Mouse (Mus musculus) myocyte (in vitro differentiated cells): ENCODE results near the gene Msh4. TPM values are rescaled to one million over a fixed set of nuclear protein-coding genes. Genes with fewer than 3 reads are reported as not detected.

Source experiments
- H3K27me3 ChIP-seq: one replicate; pipeline ENCODE4 v1.6.1; 2011; ENCODE audit not compliant: control insufficient read depth, insufficient read depth, insufficient read length
- H3K36me3 ChIP-seq: one replicate; pipeline ENCODE4 v1.6.1; 2011; ENCODE audit not compliant: control insufficient read depth, insufficient read depth
- H3K4me2 ChIP-seq: one replicate; pipeline ENCODE4 v1.6.1; 2011; ENCODE audit warnings: low read depth, control low read depth
- H3K4me3 ChIP-seq: one replicate; pipeline ENCODE4 v1.5.1; 2011; ENCODE audit warnings: mild to moderate bottlenecking, control low read depth, moderate library complexity
- H3K79me2 ChIP-seq: one replicate; pipeline ENCODE4 v1.6.1; 2011; ENCODE audit not compliant: control insufficient read depth, insufficient read depth
- H3ac ChIP-seq: one replicate; pipeline ENCODE4 v1.6.1; 2011; ENCODE audit not compliant: control insufficient read depth, insufficient read length
- CEBPB ChIP-seq: IDR thresholded peaks from 2 replicates; pipeline ENCODE4 v1.6.1; 2011; ENCODE audit warnings: mild to moderate bottlenecking, moderate library complexity; ENCODE audit not compliant: poor library complexity, insufficient read depth, severe bottlenecking
- E2F4 ChIP-seq: IDR thresholded peaks from one replicate; pipeline ENCODE4 v1.6.1; 2011; ENCODE audit warnings: mild to moderate bottlenecking, control low read depth, moderate library complexity; ENCODE audit not compliant: insufficient read depth
- MAX ChIP-seq: IDR thresholded peaks from one replicate; pipeline ENCODE4 v1.6.1; 2011; ENCODE audit warnings: low read depth, mild to moderate bottlenecking, control low read depth
- MYOD1 ChIP-seq, 3 experiments: IDR thresholded peaks; one replicate each; pipeline ENCODE4 v1.6.1; 2011; ENCODE audit warnings: control low read depth in 2 of 3, low read depth in 2 of 3, mild to moderate bottlenecking in 2 of 3, moderate library complexity in 1 of 3; ENCODE audit not compliant: insufficient read length in 2 of 3, control insufficient read depth in 1 of 3
- MYOG ChIP-seq, 3 experiments: IDR thresholded peaks; one replicate each; pipeline ENCODE4 v1.6.1; 2011; ENCODE audit warnings: control low read depth in 2 of 3, low read depth in 2 of 3, mild to moderate bottlenecking in 2 of 3; ENCODE audit not compliant: insufficient read length in 2 of 3, control insufficient read depth in 1 of 3, insufficient read depth in 1 of 3
- POLR2A ChIP-seq: IDR thresholded peaks from one replicate; pipeline ENCODE4 v1.6.1; 2011; ENCODE audit warnings: low read depth, mild to moderate bottlenecking, control low read depth, moderate library complexity; ENCODE audit not compliant: insufficient read length
- POLR2AphosphoS2 ChIP-seq: IDR thresholded peaks from one replicate; pipeline ENCODE4 v1.6.1; 2011; ENCODE audit warnings: low read depth, control low read depth; ENCODE audit not compliant: insufficient read length
- REST ChIP-seq: IDR thresholded peaks from one replicate; pipeline ENCODE4 v1.6.1; 2011; ENCODE audit warnings: mild to moderate bottlenecking, control low read depth, moderate library complexity; ENCODE audit not compliant: insufficient read depth, insufficient read length
- SRF ChIP-seq: IDR thresholded peaks from one replicate; pipeline ENCODE4 v1.6.1; 2011; ENCODE audit warnings: low read depth; ENCODE audit not compliant: control insufficient read depth, insufficient read length
- TCF12 ChIP-seq: IDR thresholded peaks from one replicate; pipeline ENCODE4 v1.6.1; 2011; ENCODE audit warnings: mild to moderate bottlenecking, control low read depth; ENCODE audit not compliant: poor library complexity, insufficient read depth, severe bottlenecking
- TCF3 ChIP-seq: IDR thresholded peaks from one replicate; pipeline ENCODE4 v1.6.1; 2011; ENCODE audit warnings: low read depth, control low read depth; ENCODE audit not compliant: insufficient read length
- USF1 ChIP-seq: IDR thresholded peaks from one replicate; pipeline ENCODE4 v1.6.1; 2011; ENCODE audit warnings: low read depth, mild to moderate bottlenecking, control low read depth, moderate library complexity
- polyA plus RNA-seq: library from polyadenylated mRNA; unstranded; fragments of >200 nt; fragmentation: generic; extraction: Trizol; gene quantifications from one replicate; pipeline ENCODE4 v1.2.1, GENCODE M21; 2012; ENCODE audit warnings: missing spikeins

The Msh4 gene
- polyA plus RNA-seq, 1 experiment = 0.02 TPM

GRCm38 (mm10) chr3:153901904-153902303, 4.0 kb downstream of the Msh4 start:
- TF ChIP-seq TCF12 (no peak), POLR2AphosphoS2 (no peak), E2F4 (no peak), USF1 (no peak), MYOG (IDR thresholded peaks at IDR 0.05; ENCODE audit: control insufficient read depth in 1 of 3, insufficient read depth in 1 of 3, insufficient read length in 2 of 3, low read depth in 2 of 3) (no peak), CEBPB (no peak), SRF (no peak), MYOD1 (IDR thresholded peaks at IDR 0.05; ENCODE audit: control insufficient read depth in 1 of 3, insufficient read length in 2 of 3, low read depth in 2 of 3) (no peak), POLR2A (no peak), REST (no peak), TCF3 (no peak), MAX (no peak)
- Histone ChIP-seq H3K36me3 (peaks cover 35% of the 10 kb centered on the region), H3K4me2 (no peak overlapping the region)

GRCm38 (mm10) chr3:153897216-153897615, 8.7 kb downstream of the Msh4 start:
- Histone ChIP-seq H3K4me3 (no peak overlapping the region), H3K79me2 (no peaks in the 10 kb centered on the region), H3K36me3 (no peaks in the 10 kb centered on the region), H3K27me3 (no peaks in the 10 kb centered on the region), H3K4me2 (no peak overlapping the region), H3ac (no peak overlapping the region)
- TF ChIP-seq TCF3 = no peak
- no peak for TF ChIP-seq TCF12
- no peak for TF ChIP-seq CEBPB
- no peak for TF ChIP-seq USF1
- TF ChIP-seq MYOD1 (IDR thresholded peaks at IDR 0.05; ENCODE audit: control insufficient read depth in 1 of 3, insufficient read length in 2 of 3, low read depth in 2 of 3) = peak in 1 of 3 experiments; percentile 44
- TF ChIP-seq POLR2A = no peak
- TF ChIP-seq MAX = no peak

More at GRCm38 (mm10) chr3:153901904-153902303, 4.0 kb downstream of the Msh4 start:
- no peaks in the 10 kb centered on the region for H3K79me2 ChIP-seq
- no peaks in the 10 kb centered on the region for H3K27me3 ChIP-seq
- no peak overlapping the region for H3K4me3 ChIP-seq
- H3ac ChIP-seq = no peak overlapping the region

GRCm38 (mm10) chr3:153895454-153895853, 10.5 kb downstream of the Msh4 start:
- H3K36me3 ChIP-seq = no peaks in the 10 kb centered on the region
- H3ac ChIP-seq = no peak overlapping the region
- no peaks in the 10 kb centered on the region for H3K27me3 ChIP-seq
- no peaks in the 10 kb centered on the region for H3K79me2 ChIP-seq
- H3K4me2 ChIP-seq = no peak overlapping the region
- TF ChIP-seq USF1 (no peak), MYOG (IDR thresholded peaks at IDR 0.05; ENCODE audit: control insufficient read depth in 1 of 3, insufficient read depth in 1 of 3, insufficient read length in 2 of 3, low read depth in 2 of 3) (no peak), TCF12 (no peak), E2F4 (no peak), MYOD1 (IDR thresholded peaks at IDR 0.05; ENCODE audit: control insufficient read depth in 1 of 3, insufficient read length in 2 of 3, low read depth in 2 of 3) (no peak), MAX (no peak), POLR2A (no peak), CEBPB (no peak), REST (no peak), TCF3 (no peak)
- H3K4me3 ChIP-seq = no peak overlapping the region

- no peak overlapping the region for H3K4me2 ChIP-seq
- no peak overlapping the region for H3K4me3 ChIP-seq
- H3K36me3 ChIP-seq = no peaks in the 10 kb centered on the region
- no peaks in the 10 kb centered on the region for H3K79me2 ChIP-seq
- no peak for TF ChIP-seq MYOD1 (IDR thresholded peaks at IDR 0.05; ENCODE audit: control insufficient read depth in 1 of 3, insufficient read length in 2 of 3, low read depth in 2 of 3)
- no peak for TF ChIP-seq POLR2A
- no peak for TF ChIP-seq POLR2AphosphoS2
- no peak for TF ChIP-seq TCF12
- no peak for TF ChIP-seq MYOG (IDR thresholded peaks at IDR 0.05; ENCODE audit: control insufficient read depth in 1 of 3, insufficient read depth in 1 of 3, insufficient read length in 2 of 3, low read depth in 2 of 3)
- TF ChIP-seq MAX = no peak
- TF ChIP-seq SRF = no peak
- no peak for TF ChIP-seq E2F4
- TF ChIP-seq REST = no peak
- no peak for TF ChIP-seq TCF3
- no peak for TF ChIP-seq CEBPB
- TF ChIP-seq USF1 = no peak
- no peak overlapping the region for H3ac ChIP-seq
- no peaks in the 10 kb centered on the region for H3K27me3 ChIP-seq
Measured at GRCm38 (mm10) chr3:153889188-153889781, 16.7 kb downstream of the Msh4 start.

GRCm38 (mm10) chr3:153888141-153888540, 17.8 kb downstream of the Msh4 start:
- TF ChIP-seq MYOG (IDR thresholded peaks at IDR 0.05; ENCODE audit: control insufficient read depth in 1 of 3, insufficient read depth in 1 of 3, insufficient read length in 2 of 3, low read depth in 2 of 3) (no peak), MYOD1 (IDR thresholded peaks at IDR 0.05; ENCODE audit: control insufficient read depth in 1 of 3, insufficient read length in 2 of 3, low read depth in 2 of 3) (no peak), CEBPB (no peak), SRF (no peak), MAX (no peak), POLR2AphosphoS2 (no peak), POLR2A (no peak), USF1 (no peak), REST (no peak), TCF3 (no peak), E2F4 (no peak), TCF12 (no peak)
- Histone ChIP-seq H3ac (no peak overlapping the region), H3K4me3 (no peak overlapping the region), H3K4me2 (no peak overlapping the region), H3K79me2 (no peaks in the 10 kb centered on the region), H3K27me3 (no peaks in the 10 kb centered on the region), H3K36me3 (no peaks in the 10 kb centered on the region)
